Mouse (Mus musculus) adrenal gland, adult 2 months (tissue): ENCODE measurements around the gene Baiap3. TPM values are rescaled to one million over a fixed set of nuclear protein-coding genes. Genes with fewer than 3 reads are reported as not detected.

Source experiments
- DNase-seq: peaks from one replicate; pipeline ENCODE4 v3.0.0; 2021
- microRNA-seq, 2 experiments: library from miRNA; unstranded; fragments of <30 nt; microRNA quantifications; one replicate each; pipeline ENCODE4 v1.2.0; 2021
- polyA plus RNA-seq: library from polyadenylated mRNA; depleted of rRNA; stranded (reverse); fragments of >200 nt; gene quantifications from 2 replicates; pipeline ENCODE4 v1.2.3, GENCODE M21; 2012; rRNA removed
- total RNA-seq, 2 experiments: library from RNA; stranded (reverse); gene quantifications; 2 replicates each; pipeline ENCODE4 v1.2.3; 2021

Baiap3 gene
- total and polyA plus RNA-seq, 3 experiments: 9.7 to 90.0 (median 10.1) TPM

GRCm38 (mm10) chr17:25210680-25211466 is 45.3 kb downstream of the Baiap3 start:
- DNase-seq: no peak

- no peak for DNase-seq
Measured at GRCm38 (mm10) chr17:25210006-25210405, 46.2 kb downstream of the Baiap3 start.

DNA sequence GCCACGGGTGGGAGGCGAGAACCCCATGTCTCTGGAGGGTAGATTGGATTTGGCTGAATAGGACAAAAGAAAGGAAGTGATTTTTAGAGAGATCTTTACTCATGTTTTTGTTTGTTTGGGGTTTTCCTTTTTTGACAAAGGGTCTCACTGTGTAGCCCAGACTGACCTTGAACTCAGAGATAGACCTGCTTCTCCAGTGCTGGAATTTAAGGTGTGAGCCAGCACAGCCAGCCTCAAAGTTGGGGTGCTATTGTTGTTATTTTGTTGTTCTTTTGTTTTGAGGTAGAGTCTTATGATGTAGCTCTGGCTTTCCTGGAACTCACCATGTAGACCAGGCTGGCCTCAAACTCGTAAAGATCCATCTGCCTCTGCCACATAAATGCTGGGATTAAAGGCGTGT is 53.8 kb downstream of the Baiap3 start:
- DNase-seq: no peak

Small RNAs within 50 kb of the gene (microRNA-seq; reads per million reads assigned to microRNA genes)
- gene Mir3547: 25.7 to 26.9 reads per million in 2 experiments

Other genes starting within 250 kb of the Baiap3 start
- 10 to 100 TPM; 17.8 to 18.2 TPM for gene Cramp1l, start 240.6 kb downstream of the Baiap3 start, total RNA-seq
- gene Cramp1l, start 240.6 kb downstream of the Baiap3 start, polyA plus RNA-seq: 15.4 and 16.7 TPM in 2 replicates
- gene Ift140, start 240.3 kb downstream of the Baiap3 start, total RNA-seq: 10 to 100 TPM; 27.8 to 28.0 TPM
- gene Ift140, start 240.3 kb downstream of the Baiap3 start, polyA plus RNA-seq: 20.9 and 21.8 TPM in 2 replicates
- gene Tmem204, start 172.8 kb downstream of the Baiap3 start, total RNA-seq: 10 to 100 TPM; 32.2 to 44.8 TPM
- gene Tmem204, start 172.8 kb downstream of the Baiap3 start, polyA plus RNA-seq: 59.2 and 64.1 TPM in 2 replicates
- gene Telo2, start 140.4 kb downstream of the Baiap3 start, total RNA-seq: 10 to 100 TPM; 16.4 to 24.5 TPM
- 15.5 and 15.7 TPM in 2 replicates for gene Telo2, start 140.4 kb downstream of the Baiap3 start, polyA plus RNA-seq
- not detected for gene Ptx4, start 135.6 kb downstream of the Baiap3 start, total RNA-seq
- gene Ptx4, start 135.6 kb downstream of the Baiap3 start, polyA plus RNA-seq: not detected in 2 replicates
- gene Clcn7, start 123.0 kb downstream of the Baiap3 start, total RNA-seq: 10 to 100 TPM; 38.3 to 48.6 TPM
- 33.9 and 37.4 TPM in 2 replicates for gene Clcn7, start 123.0 kb downstream of the Baiap3 start, polyA plus RNA-seq
- gene Ccdc154, start 93.9 kb downstream of the Baiap3 start, total RNA-seq: under 1 TPM in 1 of 2 experiments, not detected in 1; 0.12 TPM
- 0.03 and 0.07 TPM in 2 replicates for gene Ccdc154, start 93.9 kb downstream of the Baiap3 start, polyA plus RNA-seq
- not detected for gene Gm38655, start 80.9 kb downstream of the Baiap3 start, total RNA-seq
- not detected in 2 replicates for gene Gm38655, start 80.9 kb downstream of the Baiap3 start, polyA plus RNA-seq
- 10 to 100 TPM; 16.7 to 24.4 TPM for gene BC003965, start 71.8 kb downstream of the Baiap3 start, total RNA-seq
- 24.0 and 25.7 TPM in 2 replicates for gene BC003965, start 71.8 kb downstream of the Baiap3 start, polyA plus RNA-seq
- gene Unkl, start 68.0 kb downstream of the Baiap3 start, total RNA-seq: 10 to 100 TPM; 14.0 to 18.1 TPM
- 23.7 and 30.3 TPM in 2 replicates for gene Unkl, start 68.0 kb downstream of the Baiap3 start, polyA plus RNA-seq
- gene Gnptg, start 16.2 kb downstream of the Baiap3 start, total RNA-seq: 10 to 100 TPM; 50.4 to 50.6 TPM
- 32.6 and 40.0 TPM in 2 replicates for gene Gnptg, start 16.2 kb downstream of the Baiap3 start, polyA plus RNA-seq
- gene Tsr3, start 16.2 kb downstream of the Baiap3 start, total RNA-seq: 10 to 100 TPM; 18.5 to 25.1 TPM
- gene Tsr3, start 16.2 kb downstream of the Baiap3 start, polyA plus RNA-seq: 24.1 and 28.9 TPM in 2 replicates
- 100 to 1,000 TPM; 225 to 248 TPM for gene Ube2i, start 18.3 kb upstream of the Baiap3 start, total RNA-seq
- 79.5 and 103 TPM in 2 replicates for gene Ube2i, start 18.3 kb upstream of the Baiap3 start, polyA plus RNA-seq
- under 1 TPM; 0.23 to 0.48 TPM for gene Prss34, start 42.0 kb upstream of the Baiap3 start, total RNA-seq
- not detected in 2 replicates for gene Prss34, start 42.0 kb upstream of the Baiap3 start, polyA plus RNA-seq
- not detected for gene Prss28, start 52.3 kb upstream of the Baiap3 start, total RNA-seq
- gene Prss28, start 52.3 kb upstream of the Baiap3 start, polyA plus RNA-seq: not detected in 2 replicates
- gene Prss29, start 62.3 kb upstream of the Baiap3 start, total RNA-seq: not detected
- not detected in 2 replicates for gene Prss29, start 62.3 kb upstream of the Baiap3 start, polyA plus RNA-seq
- gene Tpsab1, start 89.2 kb upstream of the Baiap3 start, total RNA-seq: 1 to 10 TPM in 1 of 2 experiments, under 1 TPM in 1; 0.98 to 1.5 TPM
- gene Tpsab1, start 89.2 kb upstream of the Baiap3 start, polyA plus RNA-seq: 4.3 and 4.9 TPM in 2 replicates
- gene Tpsb2, start 109.9 kb upstream of the Baiap3 start, total RNA-seq: 1 to 10 TPM; 2.8 to 3.8 TPM
- 10.0 and 18.1 TPM in 2 replicates for gene Tpsb2, start 109.9 kb upstream of the Baiap3 start, polyA plus RNA-seq
- not detected for gene Tpsg1, start 112.9 kb upstream of the Baiap3 start, total RNA-seq
- gene Tpsg1, start 112.9 kb upstream of the Baiap3 start, polyA plus RNA-seq: 0.20 and 0.75 TPM in 2 replicates
- 10 to 100 TPM; 77.1 to 96.1 TPM for gene Cacna1h, start 177.4 kb upstream of the Baiap3 start, total RNA-seq
- gene Cacna1h, start 177.4 kb upstream of the Baiap3 start, polyA plus RNA-seq: 163 and 202 TPM in 2 replicates
- gene Tekt4, start 198.3 kb upstream of the Baiap3 start, total RNA-seq: under 1 TPM in 1 of 2 experiments, not detected in 1; 0.17 TPM
- 0.17 TPM in 1 of 2 replicates, not detected in the other for gene Tekt4, start 198.3 kb upstream of the Baiap3 start, polyA plus RNA-seq
- gene Sstr5, start 240.9 kb upstream of the Baiap3 start, total RNA-seq: 1 to 10 TPM in 1 of 2 experiments, under 1 TPM in 1; 0.97 to 1.0 TPM
- gene Sstr5, start 240.9 kb upstream of the Baiap3 start, polyA plus RNA-seq: 0.36 and 0.54 TPM in 2 replicates